Mouse (Mus musculus): ENCODE measurements around the gene Rmnd1. TPM values are rescaled to one million over a fixed set of nuclear protein-coding genes. Genes with fewer than 3 reads are reported as not detected.
A peak's percentile ranks its signal among the peaks of the same experiment; 100 is the strongest.
"Not testable (repeated sequence)": the region's sequence is repeated elsewhere in the genome, so short reads cannot be mapped to it uniquely, and the experiment has no call there.

Rmnd1 gene
- total RNA-seq (2017), result 36.2 to 50.5 TPM (median 46.3 TPM) in 3 replicates

GRCm38 (mm10) chr10:4432123-4432931 is at the start of gene Rmnd1, which contains the start of gene Armt1:
Gene Rmnd1, minus strand, starts transcription at chr10:4432388.
Gene Armt1, plus strand, starts transcription at chr10:4432467.
- ATAC-seq (replicated peaks; ENCODE audit: insufficient number of reproducible peaks, low FRiP score, low TSS enrichment, poor library complexity, severe bottlenecking), result peak; percentile 67

GRCm38 (mm10) chr10:4481695-4482094 is 49.5 kb upstream of the Rmnd1 start:
- no peak for ATAC-seq (replicated peaks; ENCODE audit: insufficient number of reproducible peaks, low FRiP score, low TSS enrichment, poor library complexity, severe bottlenecking)

GRCm38 (mm10) chr10:4480929-4481328 is 48.7 kb upstream of the Rmnd1 start:
- no peak for ATAC-seq (replicated peaks; ENCODE audit: insufficient number of reproducible peaks, low FRiP score, low TSS enrichment, poor library complexity, severe bottlenecking)

GRCm38 (mm10) chr10:4476604-4477003 is 44.4 kb upstream of the Rmnd1 start:
- no peak for ATAC-seq (replicated peaks; ENCODE audit: insufficient number of reproducible peaks, low FRiP score, low TSS enrichment, poor library complexity, severe bottlenecking)

- ATAC-seq (replicated peaks; ENCODE audit: insufficient number of reproducible peaks, low FRiP score, low TSS enrichment, poor library complexity, severe bottlenecking), result no peak
Measured at GRCm38 (mm10) chr10:4475431-4475830, 43.2 kb upstream of the Rmnd1 start.

- ATAC-seq (replicated peaks; ENCODE audit: insufficient number of reproducible peaks, low FRiP score, low TSS enrichment, poor library complexity, severe bottlenecking), result no peak
Measured at GRCm38 (mm10) chr10:4473591-4473993, 41.4 kb upstream of the Rmnd1 start.

- ATAC-seq (replicated peaks; ENCODE audit: insufficient number of reproducible peaks, low FRiP score, low TSS enrichment, poor library complexity, severe bottlenecking), result no peak
Measured at GRCm38 (mm10) chr10:4469406-4469805, 37.2 kb upstream of the Rmnd1 start.

GRCm38 (mm10) chr10:4465799-4466198 is 33.6 kb upstream of the Rmnd1 start:
- no peak for ATAC-seq (replicated peaks; ENCODE audit: insufficient number of reproducible peaks, low FRiP score, low TSS enrichment, poor library complexity, severe bottlenecking)

GRCm38 (mm10) chr10:4460201-4460600 is 28.0 kb upstream of the Rmnd1 start:
- ATAC-seq (replicated peaks; ENCODE audit: insufficient number of reproducible peaks, low FRiP score, low TSS enrichment, poor library complexity, severe bottlenecking), result no peak

- ATAC-seq (replicated peaks; ENCODE audit: insufficient number of reproducible peaks, low FRiP score, low TSS enrichment, poor library complexity, severe bottlenecking), result peak; percentile 43; the same call in 1 of the 2 replicates
Measured at GRCm38 (mm10) chr10:4456409-4456808, 24.2 kb upstream of the Rmnd1 start.

- ATAC-seq (replicated peaks; ENCODE audit: insufficient number of reproducible peaks, low FRiP score, low TSS enrichment, poor library complexity, severe bottlenecking), result no peak
Measured at GRCm38 (mm10) chr10:4435416-4435815, 3.2 kb upstream of the Rmnd1 start.

GRCm38 (mm10) chr10:4433871-4434270 is 1.7 kb upstream of the Rmnd1 start:
- not testable (repeated sequence) for ATAC-seq (replicated peaks; ENCODE audit: insufficient number of reproducible peaks, low FRiP score, low TSS enrichment, poor library complexity, severe bottlenecking)

GRCm38 (mm10) chr10:4432996-4433755 is 988 bp upstream of the Rmnd1 start:
- no peak for ATAC-seq (replicated peaks; ENCODE audit: insufficient number of reproducible peaks, low FRiP score, low TSS enrichment, poor library complexity, severe bottlenecking)

- no peak for ATAC-seq (replicated peaks; ENCODE audit: insufficient number of reproducible peaks, low FRiP score, low TSS enrichment, poor library complexity, severe bottlenecking)
Measured at GRCm38 (mm10) chr10:4431746-4432122, 454 bp downstream of the Rmnd1 start.

GRCm38 (mm10) chr10:4430826-4431225 is 1.4 kb downstream of the Rmnd1 start:
- no peak for ATAC-seq (replicated peaks; ENCODE audit: insufficient number of reproducible peaks, low FRiP score, low TSS enrichment, poor library complexity, severe bottlenecking)

GRCm38 (mm10) chr10:4430399-4430798 is 1.8 kb downstream of the Rmnd1 start:
- peak; percentile 33; the same call in 1 of the 2 replicates for ATAC-seq (replicated peaks; ENCODE audit: insufficient number of reproducible peaks, low FRiP score, low TSS enrichment, poor library complexity, severe bottlenecking)

- no peak for ATAC-seq (replicated peaks; ENCODE audit: insufficient number of reproducible peaks, low FRiP score, low TSS enrichment, poor library complexity, severe bottlenecking)
Measured at GRCm38 (mm10) chr10:4425245-4425644, 6.9 kb downstream of the Rmnd1 start.

GRCm38 (mm10) chr10:4407191-4407590 is 25.0 kb downstream of the Rmnd1 start:
- ATAC-seq (replicated peaks; ENCODE audit: insufficient number of reproducible peaks, low FRiP score, low TSS enrichment, poor library complexity, severe bottlenecking), result no peak

GRCm38 (mm10) chr10:4405511-4405910 is 26.7 kb downstream of the Rmnd1 start:
- ATAC-seq (replicated peaks; ENCODE audit: insufficient number of reproducible peaks, low FRiP score, low TSS enrichment, poor library complexity, severe bottlenecking), result no peak
